Mouse (Mus musculus) heart, postnatal 10 days (tissue): ENCODE measurements around the gene Rnaset2a. TPM values are rescaled to one million over a fixed set of nuclear protein-coding genes. Genes with fewer than 3 reads are reported as not detected.
"Not testable (repeated sequence)": the region's sequence is repeated elsewhere in the genome, so short reads cannot be mapped to it uniquely, and the experiment has no call there.

ENCODE experiments used
- DNase-seq, 2 experiments: peaks; one replicate each; pipeline ENCODE4 v3.0.0; 2021
- intact Hi-C: fragments of 180-260 bp; cut with DNase I; formaldehyde crosslinking; loops from one replicate; pipeline ENCODE4 v1.15.1; 2025
- total RNA-seq, 2 experiments: library from RNA; stranded (reverse); gene quantifications; 2 replicates each; pipeline ENCODE4 v1.2.3; 2021

Rnaset2a gene
- total RNA-seq: 10 to 100 TPM; 23.4 to 27.6 TPM

DNA sequence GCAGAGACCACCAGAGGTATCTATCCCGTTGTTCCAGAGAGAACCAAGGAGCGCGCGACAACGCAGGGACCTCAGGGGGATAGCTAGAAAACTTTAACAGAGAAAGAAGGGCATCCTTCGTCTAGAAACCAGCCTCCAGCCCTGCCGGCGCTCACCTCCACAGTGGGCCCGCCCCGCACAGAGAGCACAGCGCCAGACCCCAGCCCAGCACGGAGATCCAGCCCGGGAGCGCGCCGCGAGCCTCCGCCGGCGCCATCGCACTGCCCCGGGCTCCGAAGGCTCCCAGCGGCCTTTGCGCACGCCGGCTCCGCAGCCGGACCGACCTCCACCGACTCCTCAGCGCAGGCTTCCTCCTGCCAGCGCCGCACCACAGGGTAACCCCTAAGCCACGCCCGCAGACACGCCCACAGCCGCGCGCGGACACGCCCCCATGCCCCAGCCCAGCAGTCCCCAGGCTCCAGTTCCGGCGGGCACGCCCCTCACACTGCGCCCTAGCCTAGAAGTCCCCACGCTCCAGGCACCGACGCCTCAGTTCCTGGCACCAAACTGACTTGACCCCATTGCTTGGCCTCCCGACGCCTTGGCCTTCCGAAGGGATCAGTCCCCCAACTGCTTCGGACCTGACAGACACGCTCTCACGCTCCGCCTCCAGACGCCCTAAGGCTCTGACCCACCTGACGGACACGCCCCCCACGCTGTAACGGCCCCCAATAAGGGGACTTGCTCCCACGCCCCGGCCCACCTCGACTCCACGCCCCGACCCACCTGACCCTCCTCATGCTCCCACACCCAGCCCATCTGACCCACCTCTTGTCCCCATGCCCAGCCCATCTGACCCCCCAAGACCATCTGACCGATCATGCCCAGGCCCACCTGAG is at the start of gene Rnaset2a, which contains the start of gene Gm49673:
Gene Rnaset2a (minus strand): TSS at position 659 of the 878 bp plus-strand sequence.
Gene Gm49673 (minus strand): TSS at position 350 of the 878 bp plus-strand sequence.
- DNase-seq: peak; percentile 38 to 48
- intact Hi-C loops: not testable (repeated sequence)

DNA sequence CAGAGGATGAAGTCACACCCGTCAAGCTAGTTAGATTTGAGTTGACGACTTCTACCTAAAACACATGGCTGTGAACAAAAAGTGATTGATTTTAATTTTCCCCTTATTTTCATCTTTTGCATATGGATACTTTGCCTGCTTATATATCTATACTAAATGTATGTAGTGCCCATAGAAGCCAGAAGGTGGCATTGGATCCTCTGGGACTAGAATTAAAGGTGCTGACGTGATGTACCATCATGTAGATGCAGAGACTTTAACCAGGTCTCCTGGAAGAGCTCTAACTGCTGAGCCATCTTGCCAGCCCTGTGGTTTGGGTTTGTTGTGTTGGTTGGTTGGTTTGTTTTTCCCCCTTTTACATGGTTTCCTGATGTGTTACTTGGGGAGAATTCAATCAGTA is 49.8 kb upstream of the Rnaset2a start:
- DNase-seq: no peak
- intact Hi-C loops: no loop called here

GRCm38 (mm10) chr17:8195685-8196376 is 47.9 kb upstream of the Rnaset2a start:
- DNase-seq: no peak
- intact Hi-C loops: no loop called here

DNA sequence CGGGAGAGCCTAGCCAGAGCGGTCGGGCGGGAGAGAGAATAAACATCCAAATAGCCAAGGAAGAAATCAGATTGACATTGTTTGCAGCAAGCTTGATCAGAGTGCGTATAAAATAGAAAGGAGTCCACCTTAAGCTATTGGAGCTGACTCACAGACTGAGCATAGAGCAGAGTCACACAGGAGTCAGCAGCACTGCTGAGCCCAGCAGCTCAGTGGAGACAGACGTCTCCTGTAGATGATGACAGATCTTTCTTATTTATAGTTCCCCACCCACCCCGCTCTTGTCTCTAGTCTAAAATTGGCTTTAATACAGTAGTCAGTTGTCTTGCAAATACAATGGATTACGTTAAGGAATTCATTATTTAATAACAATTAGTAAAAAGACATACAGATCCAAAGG is 45.8 kb upstream of the Rnaset2a start:
- no peak for DNase-seq
- intact Hi-C loops: no loop called here

- intact Hi-C loops: no loop called here
- no peak for DNase-seq
Observed at GRCm38 (mm10) chr17:8184217-8184616, 36.3 kb upstream of the Rnaset2a start.

DNA sequence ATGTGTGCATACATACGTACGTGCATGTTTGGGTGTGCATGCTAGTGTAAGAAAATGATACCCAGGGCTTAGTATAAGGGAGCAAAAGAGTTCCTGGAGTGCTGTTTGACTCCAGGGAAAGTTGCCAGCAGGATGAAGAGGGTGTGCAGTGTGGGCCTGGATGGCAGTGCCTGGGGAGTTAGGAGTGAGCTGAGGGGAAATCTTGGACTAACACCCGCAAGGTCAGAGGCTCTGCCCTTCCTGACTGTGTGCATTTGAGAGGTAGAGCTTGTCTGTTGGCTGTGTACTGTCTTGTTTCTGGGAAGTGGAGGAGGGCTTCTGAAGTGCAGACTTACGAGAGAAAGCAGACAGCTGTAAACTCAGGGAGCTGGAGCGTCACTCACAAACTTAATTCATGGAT is 35.9 kb upstream of the Rnaset2a start:
- DNase-seq: peak; percentile 19 to 29

DNA sequence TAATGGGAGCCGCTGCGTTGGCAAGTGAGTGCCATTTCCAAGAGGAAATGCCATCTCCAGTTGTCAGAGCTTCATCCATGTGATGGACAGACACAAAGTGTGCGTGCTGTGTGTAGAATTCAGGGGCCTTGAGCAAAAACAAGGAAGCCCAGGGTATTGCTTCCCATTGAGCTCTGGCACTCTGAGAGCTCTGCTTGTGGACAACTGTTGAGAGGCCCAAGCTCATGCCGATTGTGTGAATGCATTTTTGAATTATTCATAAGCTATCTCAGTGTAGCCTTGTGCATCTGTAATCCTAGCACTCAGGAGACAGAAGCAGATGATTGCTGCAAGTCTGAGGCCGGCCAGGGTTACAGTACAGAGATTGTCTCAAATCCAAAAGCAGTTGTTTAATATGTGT is 29.2 kb upstream of the Rnaset2a start:
- intact Hi-C loops: no loop called here

More for the DNA sequence above, 35.9 kb upstream of the Rnaset2a start:
- intact Hi-C loops: no loop called here

DNA sequence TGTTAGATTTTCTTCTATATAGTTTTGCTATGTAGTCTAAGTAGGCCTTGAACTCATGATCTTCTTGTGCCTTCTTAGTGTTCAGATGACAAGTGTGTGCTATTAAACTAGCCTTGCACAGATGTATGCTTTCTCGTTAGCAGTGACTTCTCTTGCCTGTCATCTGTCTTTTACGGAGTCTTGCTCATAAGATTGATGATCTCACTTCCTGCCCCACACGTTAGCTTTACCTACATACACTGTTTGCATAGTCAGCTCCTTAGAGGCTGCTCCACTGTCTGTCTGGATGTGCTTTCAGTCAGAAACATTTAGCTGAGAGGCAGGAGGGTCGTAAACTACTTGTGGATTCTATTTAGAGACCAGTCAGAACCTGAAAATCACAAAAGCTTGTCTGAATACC is 23.2 kb upstream of the Rnaset2a start:
- intact Hi-C loops: no loop called here
- no peak for DNase-seq

More for the DNA sequence above, 29.2 kb upstream of the Rnaset2a start:
- no peak for DNase-seq

DNA sequence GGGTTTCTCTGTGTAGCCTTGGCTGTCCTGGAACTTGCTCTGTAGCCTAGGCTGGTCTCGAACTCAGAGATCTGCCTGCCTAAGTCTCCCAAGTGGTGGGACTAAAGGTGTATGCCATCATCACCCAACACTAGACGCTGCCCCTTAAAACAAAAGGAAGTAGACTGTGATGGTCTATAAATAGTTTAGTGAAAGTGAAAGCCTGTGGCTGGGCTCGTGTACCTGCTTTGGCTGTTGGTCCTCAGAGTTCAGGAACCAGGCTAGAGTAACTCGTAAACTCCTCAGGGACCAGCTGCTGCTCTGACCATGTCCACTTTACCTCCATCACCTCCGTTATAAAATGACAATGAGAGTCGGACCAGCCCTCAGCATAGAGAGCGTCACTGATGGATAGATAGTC is 22.4 kb upstream of the Rnaset2a start:
- DNase-seq: no peak
- intact Hi-C loops: no loop called here

GRCm38 (mm10) chr17:8167436-8167835 is 19.5 kb upstream of the Rnaset2a start:
- intact Hi-C loops: not testable (repeated sequence)
- peak; percentile 32 to 48 for DNase-seq

- DNase-seq, intact Hi-C loops: not testable (repeated sequence)
Observed at GRCm38 (mm10) chr17:8166454-8166853, 18.6 kb upstream of the Rnaset2a start.

DNA sequence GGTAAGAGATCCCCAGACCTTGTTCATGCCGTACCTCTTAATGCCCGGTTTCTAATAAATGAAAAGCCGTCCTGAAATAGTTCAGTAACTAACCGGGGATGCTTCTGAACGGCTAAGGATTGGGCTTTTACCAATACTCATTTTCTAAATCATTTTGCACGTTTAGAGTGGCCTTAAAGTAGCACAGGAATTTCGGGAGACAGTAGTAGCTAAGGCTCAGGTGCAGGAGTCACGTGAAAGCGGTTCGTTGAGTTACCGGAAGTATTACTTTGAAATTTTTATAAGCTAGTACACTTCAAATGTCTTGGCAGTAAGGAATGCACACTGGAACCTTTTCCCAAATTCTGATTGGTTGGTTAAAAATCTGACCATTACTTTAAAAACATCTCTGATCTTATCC is 18.1 kb upstream of the Rnaset2a start:
- DNase-seq, intact Hi-C loops: not testable (repeated sequence)

GRCm38 (mm10) chr17:8165608-8165945 is 17.7 kb upstream of the Rnaset2a start:
- peak; percentile 55 to 63 for DNase-seq
- intact Hi-C loops: not testable (repeated sequence)

DNA sequence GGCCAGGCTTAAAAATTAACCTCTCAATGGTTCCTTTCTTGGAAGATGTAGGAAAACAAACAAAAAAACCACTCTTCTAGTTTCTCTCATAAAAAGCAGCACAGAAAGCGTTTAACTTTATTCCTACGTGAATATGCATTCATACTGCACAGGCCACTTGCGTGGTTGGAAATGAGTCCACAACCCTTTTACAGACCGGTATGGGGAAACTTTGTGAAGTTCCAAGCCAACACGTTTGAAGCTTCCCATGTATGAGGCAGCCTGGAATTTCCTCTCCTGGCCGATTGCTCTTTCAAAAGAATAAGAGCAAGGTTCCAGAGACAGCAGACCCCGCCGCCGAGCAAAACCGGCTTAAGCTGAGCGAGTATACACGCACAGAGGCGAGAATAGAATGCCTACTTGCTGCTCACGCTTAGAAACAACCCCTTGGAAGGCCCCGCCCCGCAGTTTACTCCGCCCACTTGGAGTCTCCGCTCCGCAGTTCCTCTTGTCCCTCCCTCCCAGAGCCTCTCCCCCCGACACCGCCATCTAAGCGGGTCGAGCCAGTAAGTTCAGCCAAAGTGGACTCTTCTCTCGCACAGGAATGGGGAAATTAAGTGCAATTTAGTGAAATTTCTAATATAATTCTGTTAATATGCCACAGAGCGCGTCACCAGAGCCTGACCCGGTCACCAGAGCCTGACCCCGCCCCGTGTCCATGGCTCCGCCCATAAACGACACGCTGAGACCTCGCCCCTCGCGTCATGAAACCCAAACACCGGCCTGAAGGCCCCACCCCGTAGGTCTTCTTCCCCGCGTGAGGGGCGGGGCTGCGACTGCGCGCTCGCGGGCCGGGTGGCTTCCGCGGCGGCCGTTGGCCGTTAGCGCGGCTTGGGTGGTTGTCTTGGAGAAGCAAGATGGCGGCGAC is 17.1 kb upstream of the Rnaset2a start, which contains the start of gene Fgfr1op:
Gene Fgfr1op (plus strand): TSS at position 801 of the 907 bp plus-strand sequence.
- intact Hi-C loops: not testable (repeated sequence)
- peak; percentile 84 for DNase-seq

GRCm38 (mm10) chr17:8160969-8161368 is 13.1 kb upstream of the Rnaset2a start:
- intact Hi-C loops: not testable (repeated sequence)

DNA sequence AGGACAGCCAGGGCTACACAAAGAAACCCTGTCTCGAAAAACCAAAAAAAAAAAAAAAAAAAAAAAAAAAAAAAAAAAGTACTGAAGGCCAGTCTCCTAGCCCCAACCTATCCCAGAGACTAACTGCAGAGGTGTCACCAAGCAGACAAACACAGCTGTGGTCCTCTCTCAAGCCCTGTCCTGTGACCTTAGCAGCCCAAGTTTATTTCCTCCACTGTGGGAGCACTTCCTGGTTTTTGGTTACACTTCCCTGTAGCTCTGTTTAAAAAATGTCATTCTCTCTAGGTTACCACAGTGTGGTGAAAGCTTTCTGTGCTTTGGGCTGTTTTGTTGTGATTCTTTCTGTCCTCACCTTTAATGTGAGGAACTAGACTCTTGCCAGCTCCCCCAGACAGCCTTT is 10.7 kb upstream of the Rnaset2a start:
- DNase-seq, intact Hi-C loops: not testable (repeated sequence)

More at GRCm38 (mm10) chr17:8160969-8161368, 13.1 kb upstream of the Rnaset2a start:
- peak; percentile 53 to 57 for DNase-seq

GRCm38 (mm10) chr17:8155982-8156381 is 8.1 kb upstream of the Rnaset2a start:
- DNase-seq, intact Hi-C loops: not testable (repeated sequence)

- intact Hi-C loops, DNase-seq: not testable (repeated sequence)
Observed at GRCm38 (mm10) chr17:8155010-8155409, 7.1 kb upstream of the Rnaset2a start.

DNA sequence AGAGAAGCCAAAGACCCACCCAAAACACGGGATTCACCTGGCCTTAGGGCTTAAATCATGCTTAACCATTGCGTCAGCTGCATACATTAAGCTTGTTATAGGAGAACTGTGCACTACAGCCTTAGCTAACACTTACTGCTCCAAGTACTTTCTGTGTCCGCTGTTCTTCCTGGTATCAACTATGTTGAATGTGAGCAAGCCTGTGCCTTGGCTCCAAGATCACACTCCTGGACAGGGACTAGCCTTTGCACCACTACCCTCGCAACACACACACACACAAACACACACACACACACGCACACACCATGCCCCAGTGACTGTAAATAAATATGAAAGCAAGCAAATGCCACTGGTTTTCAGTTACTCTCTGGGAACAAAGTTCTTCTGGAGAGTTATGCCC is 966 bp downstream of the Rnaset2a start:
- intact Hi-C loops: not testable (repeated sequence)
- DNase-seq: peak in 1 of 2 experiments; percentile 22
